Mouse (Mus musculus) liver, embryonic 11.5 days (tissue): Measurements from ENCODE around the gene Prkg2. TPM values are rescaled to one million over a fixed set of nuclear protein-coding genes. Genes with fewer than 3 reads are reported as not detected.

Experiments used
- ATAC-seq: fragments of 200-750 bp; cut with Nextera tagmentation; replicated peaks from 2 replicates; pipeline ENCODE4 v1.8.0; 2017; ENCODE audit warnings: moderate number of reproducible peaks, mild to moderate bottlenecking, moderate TSS enrichment, moderate library complexity; ENCODE audit not compliant: low FRiP score
- DNase-seq: peaks from one replicate; pipeline ENCODE4 v3.0.0-alpha.2; 2017; ENCODE audit warnings: low spot score
- H3K27ac ChIP-seq: fragments of 300-500 bp; sonication (generic); 2 replicates; pipeline ENCODE4 v1.5.1; 2014; ENCODE audit warnings: mild to moderate bottlenecking, low read depth, low read length, control low read depth
- H3K27me3 ChIP-seq: fragments of 300-500 bp; sonication (generic); replicated peaks from 2 replicates; pipeline ENCODE4 v1.6.1; 2014; ENCODE audit warnings: low read length, mixed read lengths; ENCODE audit not compliant: control insufficient read depth, insufficient read depth
- H3K36me3 ChIP-seq: fragments of 300-500 bp; sonication (generic); 2 replicates; pipeline ENCODE4 v1.6.1; 2014; ENCODE audit warnings: mild to moderate bottlenecking, low read length, moderate library complexity, mixed read lengths; ENCODE audit not compliant: control insufficient read depth, insufficient read depth
- H3K4me1 ChIP-seq: fragments of 300-500 bp; sonication (generic); replicated peaks from 2 replicates; pipeline ENCODE4 v1.6.1; 2014; ENCODE audit warnings: low read length, mixed read lengths; ENCODE audit not compliant: control insufficient read depth, insufficient read depth
- H3K4me2 ChIP-seq: fragments of 300-500 bp; sonication (generic); 2 replicates; pipeline ENCODE4 v1.6.1; 2014; ENCODE audit warnings: mild to moderate bottlenecking, control low read depth, moderate library complexity
- H3K4me3 ChIP-seq: fragments of 300-500 bp; sonication (generic); 2 replicates; pipeline ENCODE4 v1.5.1; 2014; ENCODE audit warnings: low read depth, low read length, control low read depth
- H3K9ac ChIP-seq: fragments of 300-500 bp; sonication (generic); 2 replicates; pipeline ENCODE4 v1.6.1; 2014; ENCODE audit warnings: low read depth, low read length, control low read depth
- H3K9me3 ChIP-seq: fragments of 300-500 bp; sonication (generic); 2 replicates; pipeline ENCODE4 v1.6.1; 2016; ENCODE audit warnings: low read length, inconsistent platforms, mixed read lengths; ENCODE audit not compliant: control insufficient read depth
- WGBS: fragments of 180-500 bp; shearing (Covaris S2); extraction: QIAGEN DNeasy Blood & Tissue Kit; methylation state at CpG from one replicate; pipeline ENCODE4 v1.1.7; 2014; 5-methylcytosine and 5-hydroxymethylcytosine counted together
- polyA plus RNA-seq: library from polyadenylated mRNA; unstranded; fragments of >200 nt; fragmentation: Nextera tagmentation; extraction: Ambion mirVana; gene quantifications from 2 replicates; pipeline ENCODE4 v1.2.1, GENCODE M21; 2014

The Prkg2 gene
- polyA plus RNA-seq, 1 experiment from 2014 or later = 0.62 TPM

- no peak for ATAC-seq
- Histone ChIP-seq H3K9ac (no peak overlapping the region), H3K4me2 (no peak overlapping the region), H3K4me3 (no peak overlapping the region), H3K27me3 (no peaks in the 10 kb centered on the region), H3K36me3 (no peaks in the 10 kb centered on the region), H3K4me1 (no peaks in the 10 kb centered on the region), H3K27ac (no peak overlapping the region), H3K9me3 (no peaks in the 10 kb centered on the region)
- no peak for DNase-seq
- WGBS = 32% methylated on average over 4 of the region's 4 CpGs
Measured at GRCm38 (mm10) chr5:98986459-98986858, 50.7 kb downstream of the Prkg2 start.

GRCm38 (mm10) chr5:98986011-98986410 is 51.1 kb downstream of the Prkg2 start:
- Histone ChIP-seq H3K4me3 (no peak overlapping the region), H3K27ac (no peak overlapping the region), H3K4me1 (no peaks in the 10 kb centered on the region), H3K9me3 (no peaks in the 10 kb centered on the region), H3K9ac (no peak overlapping the region), H3K36me3 (no peaks in the 10 kb centered on the region), H3K4me2 (no peak overlapping the region), H3K27me3 (no peaks in the 10 kb centered on the region)
- 24% methylated on average over 4 of the region's 4 CpGs for WGBS
- DNase-seq = no peak
- no peak for ATAC-seq

GRCm38 (mm10) chr5:98985077-98985476 is 52.1 kb downstream of the Prkg2 start:
- no peak overlapping the region for H3K4me2 ChIP-seq
- WGBS = 73% methylated on average over 3 of the region's 3 CpGs
- no peaks in the 10 kb centered on the region for H3K9me3 ChIP-seq
- H3K4me1 ChIP-seq = no peaks in the 10 kb centered on the region
- no peak overlapping the region for H3K9ac ChIP-seq
- no peak overlapping the region for H3K27ac ChIP-seq
- no peak overlapping the region for H3K4me3 ChIP-seq
- H3K27me3 ChIP-seq = no peaks in the 10 kb centered on the region
- H3K36me3 ChIP-seq = no peaks in the 10 kb centered on the region
- DNase-seq (no peak), ATAC-seq (no peak)

GRCm38 (mm10) chr5:98981304-98981703 is 55.8 kb downstream of the Prkg2 start:
- H3K9me3 ChIP-seq = no peaks in the 10 kb centered on the region
- no peak overlapping the region for H3K4me2 ChIP-seq
- H3K36me3 ChIP-seq = no peaks in the 10 kb centered on the region
- no peak overlapping the region for H3K27ac ChIP-seq
- no peak overlapping the region for H3K9ac ChIP-seq
- no peak for DNase-seq
- no peak overlapping the region for H3K4me3 ChIP-seq
- no peaks in the 10 kb centered on the region for H3K4me1 ChIP-seq
- WGBS = 76% methylated on average over 7 of the region's 7 CpGs
- ATAC-seq = no peak
- H3K27me3 ChIP-seq = no peaks in the 10 kb centered on the region

DNA sequence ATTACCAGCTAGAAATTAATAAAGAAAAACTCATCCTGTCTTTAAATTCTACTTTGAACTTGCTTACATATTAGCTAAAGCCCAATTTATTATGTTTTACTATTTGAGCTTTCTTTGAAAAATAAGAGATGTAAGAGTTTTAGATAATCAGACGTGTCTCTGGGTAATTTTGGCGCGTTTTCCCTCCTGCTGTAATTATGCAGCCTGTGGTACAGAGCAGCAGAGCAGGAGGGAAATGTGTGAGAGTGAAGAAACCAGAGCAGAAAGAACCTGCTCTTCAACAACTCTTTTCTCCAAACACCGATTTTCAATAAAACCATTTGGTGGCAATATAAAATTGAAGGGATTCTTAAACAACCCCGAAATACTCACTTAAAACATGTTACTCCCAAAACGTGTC is 58.8 kb downstream of the Prkg2 start:
- WGBS = 69% methylated on average over 6 of the region's 6 CpGs
- DNase-seq = no peak
- Histone ChIP-seq H3K9me3 (no peaks in the 10 kb centered on the region), H3K4me1 (no peaks in the 10 kb centered on the region), H3K27me3 (no peaks in the 10 kb centered on the region), H3K4me2 (no peak overlapping the region), H3K4me3 (no peak overlapping the region), H3K36me3 (no peaks in the 10 kb centered on the region), H3K27ac (no peak overlapping the region), H3K9ac (no peak overlapping the region)
- no peak for ATAC-seq

DNA sequence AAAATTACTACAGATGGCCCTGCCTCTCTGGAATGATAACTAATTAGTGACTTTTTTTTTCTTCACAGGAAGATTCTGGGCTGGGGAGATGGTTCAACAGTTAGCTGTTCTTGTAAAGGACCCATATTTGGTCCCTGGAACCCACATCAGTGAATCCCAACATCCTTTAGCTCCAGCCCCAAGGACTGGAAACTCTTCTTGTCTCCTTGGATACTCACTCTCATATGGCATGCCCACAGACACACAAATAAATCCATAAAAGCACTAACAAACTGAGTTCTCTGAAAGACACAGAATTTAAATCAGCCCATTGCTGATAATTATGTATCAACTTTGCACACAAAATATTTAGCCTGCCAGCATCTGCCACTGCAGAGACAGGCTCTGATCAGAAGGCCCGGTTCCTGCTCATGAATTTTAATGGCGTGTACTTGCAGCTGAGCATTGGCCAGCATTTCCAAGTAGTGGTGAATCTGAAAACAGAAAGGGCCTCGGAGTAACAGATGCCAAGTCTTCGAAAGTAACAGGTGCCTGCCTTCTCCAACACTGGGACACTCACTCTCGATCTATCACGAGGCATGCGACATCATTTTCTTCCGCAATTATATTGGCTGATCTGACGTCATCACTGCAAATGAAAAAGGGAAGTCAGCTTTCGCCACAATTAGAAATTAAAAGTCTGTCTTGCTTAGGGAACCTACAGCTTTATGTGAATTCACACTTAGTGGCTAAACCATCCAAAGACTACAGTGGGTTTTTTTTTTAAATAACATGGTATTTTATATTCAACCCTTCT is 61.1 kb downstream of the Prkg2 start:
- H3K27ac ChIP-seq = no peak overlapping the region
- ATAC-seq (no peak), DNase-seq (no peak)
- H3K4me3 ChIP-seq = no peak overlapping the region
- H3K4me1 ChIP-seq = no peaks in the 10 kb centered on the region
- H3K36me3 ChIP-seq = no peaks in the 10 kb centered on the region
- WGBS = 76% methylated on average over 10 of the region's 10 CpGs
- H3K9me3 ChIP-seq = no peaks in the 10 kb centered on the region
- no peak overlapping the region for H3K9ac ChIP-seq
- H3K4me2 ChIP-seq = no peak overlapping the region
- no peaks in the 10 kb centered on the region for H3K27me3 ChIP-seq

- DNase-seq (no peak), ATAC-seq (no peak)
- Histone ChIP-seq H3K4me1 (no peaks in the 10 kb centered on the region), H3K4me2 (no peak overlapping the region), H3K27ac (no peak overlapping the region), H3K4me3 (no peak overlapping the region), H3K27me3 (no peaks in the 10 kb centered on the region), H3K36me3 (no peaks in the 10 kb centered on the region), H3K9ac (no peak overlapping the region), H3K9me3 (no peaks in the 10 kb centered on the region)
- 78% methylated on average over 9 of the region's 9 CpGs for WGBS
Measured at GRCm38 (mm10) chr5:98966679-98967078, 70.5 kb downstream of the Prkg2 start.

DNA sequence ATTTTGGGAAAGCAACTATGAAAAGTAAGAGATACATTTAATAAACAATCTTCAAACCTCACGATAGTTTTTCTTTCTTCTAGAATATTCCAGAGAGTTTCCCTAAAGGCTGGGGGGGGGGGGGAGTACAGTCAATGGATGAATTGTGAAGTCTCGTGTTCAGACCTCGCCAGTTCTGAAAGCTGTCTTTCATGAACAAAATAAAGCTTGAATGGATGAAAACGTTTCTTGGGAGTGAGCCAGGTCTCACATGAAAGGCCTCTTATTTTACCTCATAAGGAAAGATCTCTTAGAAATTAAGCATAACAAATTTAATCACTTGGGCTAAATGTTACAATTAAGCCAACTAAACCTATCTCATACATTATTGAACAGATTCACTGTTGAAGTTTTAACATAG is 72.0 kb downstream of the Prkg2 start:
- WGBS = 74% methylated on average over 4 of the region's 4 CpGs
- no peak overlapping the region for H3K27ac ChIP-seq

GRCm38 (mm10) chr5:98964367-98964766 is 72.8 kb downstream of the Prkg2 start:
- no peak overlapping the region for H3K27ac ChIP-seq
- ATAC-seq (no peak), DNase-seq (no peak)
- H3K4me1 ChIP-seq = no peaks in the 10 kb centered on the region
- H3K4me2 ChIP-seq = no peak overlapping the region
- no peak overlapping the region for H3K9ac ChIP-seq
- H3K36me3 ChIP-seq = no peaks in the 10 kb centered on the region
- H3K27me3 ChIP-seq = no peaks in the 10 kb centered on the region
- no peaks in the 10 kb centered on the region for H3K9me3 ChIP-seq
- 56% methylated on average over 6 of the region's 6 CpGs for WGBS
- no peak overlapping the region for H3K4me3 ChIP-seq

More for the DNA sequence above, 72.0 kb downstream of the Prkg2 start:
- Histone ChIP-seq H3K4me2 (no peak overlapping the region), H3K9me3 (no peaks in the 10 kb centered on the region), H3K4me1 (no peaks in the 10 kb centered on the region), H3K27me3 (no peaks in the 10 kb centered on the region), H3K36me3 (no peaks in the 10 kb centered on the region), H3K4me3 (no peak overlapping the region), H3K9ac (no peak overlapping the region)
- DNase-seq = no peak
- ATAC-seq = no peak
